Mouse (Mus musculus): ENCODE results near the gene Casp6.

DNA sequence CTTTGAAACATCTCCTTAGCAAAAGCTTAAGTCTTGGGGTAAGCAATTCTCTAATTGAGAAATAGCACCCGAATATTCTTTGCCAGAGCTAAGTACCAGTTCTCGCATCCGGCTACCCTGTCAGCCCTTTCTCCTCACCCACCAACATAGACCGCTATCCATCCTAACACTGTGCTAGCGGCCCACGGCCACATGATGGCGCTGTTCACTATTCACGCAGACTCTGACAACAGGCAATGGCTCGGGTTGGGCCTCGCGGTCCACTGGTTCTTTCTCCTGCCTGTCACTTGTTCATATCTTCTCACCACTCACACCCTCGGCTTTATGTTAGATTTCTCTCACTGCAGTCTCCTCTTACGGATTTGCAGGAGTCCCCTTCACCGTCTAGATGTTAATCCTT, 37.5 kb upstream of the Casp6 start:
- TF ChIP-seq CTCF (IDR thresholded peaks at IDR 0.05; ENCODE audit: borderline replicate concordance, control insufficient read depth, extremely low read depth, insufficient read depth, low read length, poor library complexity): peak; percentile 77; the same call in 1 of the 2 replicates
- no peak for TF ChIP-seq POLR2A (IDR thresholded peaks at IDR 0.05; ENCODE audit: control insufficient read depth, extremely low read depth, insufficient read depth, low read length, poor library complexity)

Measured in thymus, adult 2 months (tissue).